ENCODE assay signal across 17 mouse cellular contexts in the genomic region with DNA sequence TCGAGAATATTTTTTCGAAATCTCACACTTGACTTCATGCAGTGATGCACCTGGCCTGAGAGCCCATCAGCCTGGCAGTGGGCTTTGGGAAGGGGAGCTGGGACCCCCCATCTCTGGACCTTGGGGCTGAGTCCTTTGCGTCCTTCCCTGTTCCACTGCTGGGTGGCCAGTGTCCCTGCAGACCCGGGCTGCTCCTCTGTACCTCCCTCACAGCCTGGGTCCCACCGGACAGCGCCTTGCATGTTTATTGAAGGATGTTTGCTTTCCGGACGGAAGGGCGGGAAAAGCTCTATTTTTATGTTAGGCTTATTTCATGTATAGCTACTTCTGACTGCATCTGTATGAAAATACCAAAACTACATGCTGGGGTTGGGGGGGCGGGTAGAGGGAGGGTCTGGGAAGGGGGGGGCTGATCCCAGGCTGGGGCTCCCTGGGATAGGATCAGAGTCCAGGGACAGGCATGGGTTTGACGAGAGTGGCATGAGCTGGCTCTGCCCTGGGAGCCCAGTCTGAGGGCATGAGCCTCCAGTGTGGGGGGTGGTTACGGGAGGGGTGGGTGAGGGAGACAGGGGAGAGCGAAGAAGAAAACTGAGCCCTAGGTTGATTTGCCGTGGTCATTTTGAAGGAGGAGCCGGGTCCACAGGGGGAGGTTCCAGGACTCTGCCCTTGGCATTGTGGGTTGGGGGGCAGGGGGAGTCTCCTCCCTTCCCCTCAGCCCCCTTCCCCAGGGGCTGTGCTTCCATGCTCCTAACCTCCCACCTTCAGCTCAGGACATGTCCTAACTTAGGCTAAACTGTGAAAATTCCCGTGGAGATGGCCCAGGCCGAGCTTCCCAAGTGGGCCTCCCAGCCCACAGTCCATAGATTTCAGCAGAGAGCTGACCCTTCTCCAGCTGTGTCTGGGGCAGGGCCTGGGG. TPM values are rescaled to one million over a fixed set of nuclear protein-coding genes. Genes with fewer than 3 reads are reported as not detected.
DNase-seq lines count a peak whose midpoint lies in the region; ATAC-seq and TF ChIP-seq lines count a peak whose summit lies in the region.
"Had no signal": no experiment of that assay in that cellular context is flagged by ENCODE, and none has a peak within 500 bp of the region (broad histone marks: within the 10 kb centered on the region; RNA-seq: fewer than 3 reads in every experiment).

No protein-coding gene starts in this region.

- intact Hi-C loops in heart, postnatal 14 days (cut with DNase I), result no loop called here

- peaks cover 13% of the 10 kb centered on the region for H3K4me1 ChIP-seq in heart, embryonic 11.5 days (ENCODE audit: control insufficient read depth, insufficient read depth, low read length)
- H3K4me1 ChIP-seq in kidney, postnatal 0 days (replicated peaks; ENCODE audit: insufficient read depth, low read length), result peaks cover 3% of the 10 kb centered on the region; the same call in 1 of the 2 replicates
- peaks cover 9% of the 10 kb centered on the region; the same call in 1 of the 2 replicates for H3K4me1 ChIP-seq in kidney, embryonic 14.5 days (ENCODE audit: control insufficient read depth, insufficient read depth, low read length)
- H3K4me1 ChIP-seq in cortical plate, adult 2 months (ENCODE audit: control insufficient read depth, insufficient read depth, low read length), result peaks cover 7% of the 10 kb centered on the region; the same call in 1 of the 2 replicates
- peaks cover 8% of the 10 kb centered on the region; the same call in 1 of the 2 replicates for H3K4me1 ChIP-seq in lung, embryonic 16.5 days (replicated peaks; ENCODE audit: control insufficient read depth, insufficient read depth, low read length)
- H3K4me1 ChIP-seq: embryonic facial prominence, embryonic 15.5 days; forebrain, embryonic 15.5 days; liver, embryonic 15.5 days had no signal

- peak overlapping the region; percentile 2; the same call in 1 of the 2 replicates for H3K9ac ChIP-seq in heart, embryonic 11.5 days (ENCODE audit: low read depth, low read length)
- H3K9ac ChIP-seq in kidney, postnatal 0 days (ENCODE audit: low read depth, low read length), result no peak overlapping the region
- no peak overlapping the region for H3K9ac ChIP-seq in kidney, embryonic 14.5 days (ENCODE audit: low read depth, low read length)
- H3K9ac ChIP-seq in lung, embryonic 16.5 days (ENCODE audit: low read length), result no peak overlapping the region
- H3K9ac ChIP-seq: embryonic facial prominence, embryonic 15.5 days; forebrain, embryonic 15.5 days; limb, embryonic 13.5 days; liver, embryonic 15.5 days; stomach, embryonic 15.5 days had no signal

- no peak for DNase-seq in heart, postnatal 14 days
- DNase-seq in kidney, postnatal 0 days (ENCODE audit: low spot score), result peak; percentile 49
- no peak for DNase-seq in right cerebral cortex, postnatal 25 days
- DNase-seq: adrenal gland, adult 8-10 months; gastrocnemius, postnatal 14 days; spleen, adult 18-20 months had no signal

- H3K27ac ChIP-seq in heart, embryonic 11.5 days (ENCODE audit: low read depth, low read length), result no peak overlapping the region
- H3K27ac ChIP-seq in kidney, postnatal 0 days, result peak overlapping the region; percentile 25; the same call in 1 of the 2 replicates
- no peak overlapping the region for H3K27ac ChIP-seq in kidney, embryonic 14.5 days (ENCODE audit: low read depth, low read length)
- peak overlapping the region; percentile 41; the same call in 1 of the 2 replicates for H3K27ac ChIP-seq in cortical plate, adult 2 months (ENCODE audit: insufficient read depth, low read length)
- 0 out of 2 replicates have a peak overlapping the region, but pooled peaks have one; percentile 18 for H3K27ac ChIP-seq in lung, embryonic 16.5 days (ENCODE audit: low read length)
- H3K27ac ChIP-seq: embryonic facial prominence, embryonic 15.5 days; forebrain, embryonic 15.5 days; limb, embryonic 13.5 days; liver, embryonic 15.5 days; stomach, embryonic 15.5 days had no signal

- H3K4me3 ChIP-seq in heart, embryonic 11.5 days (ENCODE audit: low read depth, low read length), result no peak overlapping the region
- H3K4me3 ChIP-seq in kidney, postnatal 0 days (replicated peaks; ENCODE audit: low read depth, low read length), result no peak overlapping the region
- no peak overlapping the region for H3K4me3 ChIP-seq in kidney, embryonic 14.5 days (ENCODE audit: low read length)
- H3K4me3 ChIP-seq in cortical plate, adult 2 months (ENCODE audit: insufficient read depth, low read length), result no peak overlapping the region
- no peak overlapping the region for H3K4me3 ChIP-seq in lung, embryonic 16.5 days (ENCODE audit: low read length)
- H3K4me3 ChIP-seq: embryonic facial prominence, embryonic 15.5 days; forebrain, embryonic 15.5 days; limb, embryonic 13.5 days; liver, embryonic 15.5 days; myocyte; stomach, embryonic 15.5 days had no signal

- no peak overlapping the region for H3K4me2 ChIP-seq in heart, embryonic 11.5 days
- H3K4me2 ChIP-seq in kidney, postnatal 0 days (ENCODE audit: low read length), result no peak overlapping the region
- no peak overlapping the region for H3K4me2 ChIP-seq in kidney, embryonic 14.5 days (replicated peaks; ENCODE audit: low read depth, low read length)
- no peak overlapping the region for H3K4me2 ChIP-seq in lung, embryonic 16.5 days (ENCODE audit: low read depth, low read length)
- H3K4me2 ChIP-seq: embryonic facial prominence, embryonic 15.5 days; forebrain, embryonic 15.5 days; limb, embryonic 13.5 days; liver, embryonic 15.5 days; stomach, embryonic 15.5 days had no signal

- 55% methylated on average over 17 of the region's 17 CpGs for WGBS in heart, embryonic 11.5 days (ENCODE audit: insufficient replicate concordance)
- 38% methylated on average over 17 of the region's 17 CpGs for WGBS in kidney, postnatal 0 days
- 54% methylated on average over 17 of the region's 17 CpGs for WGBS in kidney, embryonic 14.5 days
- 38% methylated on average over 17 of the region's 17 CpGs for WGBS in lung, embryonic 16.5 days

- no peak for TF ChIP-seq POLR2A in cortical plate, adult 2 months (IDR thresholded peaks at IDR 0.05; ENCODE audit: extremely low read depth, insufficient read depth, low read length)

- no peak for ATAC-seq in heart, embryonic 11.5 days (replicated peaks; ENCODE audit: insufficient number of reproducible peaks, low FRiP score, low TSS enrichment)
- ATAC-seq in kidney, postnatal 0 days (replicated peaks; ENCODE audit: low FRiP score, low read depth), result no peak
- ATAC-seq in kidney, embryonic 14.5 days (ENCODE audit: low FRiP score, low TSS enrichment), result no peak
- ATAC-seq in lung, embryonic 16.5 days (ENCODE audit: low read depth), result peak; percentile 39; the same call in 1 of the 2 replicates
- ATAC-seq: forebrain, embryonic 15.5 days had no signal

- H3K9me3 ChIP-seq in heart, embryonic 11.5 days (replicated peaks; ENCODE audit: control insufficient read depth, low read length), result no peaks in the 10 kb centered on the region
- no peaks in the 10 kb centered on the region for H3K9me3 ChIP-seq in kidney, postnatal 0 days (replicated peaks; ENCODE audit: low read length)
- no peaks in the 10 kb centered on the region for H3K9me3 ChIP-seq in kidney, embryonic 14.5 days (ENCODE audit: control insufficient read depth, low read length)
- H3K9me3 ChIP-seq in lung, embryonic 16.5 days (ENCODE audit: control insufficient read depth, low read length), result no peaks in the 10 kb centered on the region
- H3K9me3 ChIP-seq: embryonic facial prominence, embryonic 15.5 days; forebrain, embryonic 15.5 days; limb, embryonic 13.5 days; liver, embryonic 15.5 days; stomach, embryonic 15.5 days had no signal

- no peaks in the 10 kb centered on the region for H3K36me3 ChIP-seq in heart, embryonic 11.5 days (ENCODE audit: control insufficient read depth, insufficient read depth, low read length)
- H3K36me3 ChIP-seq in kidney, postnatal 0 days (ENCODE audit: insufficient read depth, low read length), result no peaks in the 10 kb centered on the region
- H3K36me3 ChIP-seq in kidney, embryonic 14.5 days (ENCODE audit: control insufficient read depth, insufficient read depth, low read length), result no peaks in the 10 kb centered on the region
- no peaks in the 10 kb centered on the region for H3K36me3 ChIP-seq in lung, embryonic 16.5 days (ENCODE audit: control insufficient read depth, insufficient read depth, low read length)
- H3K36me3 ChIP-seq: embryonic facial prominence, embryonic 15.5 days; limb, embryonic 13.5 days; liver, embryonic 15.5 days; stomach, embryonic 15.5 days had no signal

- TF ChIP-seq CTCF in kidney, postnatal 0 days (IDR thresholded peaks at IDR 0.05; ENCODE audit: low read depth), result no peak
- no peak for TF ChIP-seq CTCF in cortical plate, adult 2 months (IDR thresholded peaks at IDR 0.05; ENCODE audit: extremely low read depth, insufficient read depth, low read length)

- no peaks in the 10 kb centered on the region for H3K27me3 ChIP-seq in heart, embryonic 11.5 days (ENCODE audit: control insufficient read depth, insufficient read depth, low read length)
- H3K27me3 ChIP-seq in kidney, postnatal 0 days (ENCODE audit: insufficient read depth, low read length), result no peaks in the 10 kb centered on the region
- H3K27me3 ChIP-seq in kidney, embryonic 14.5 days (ENCODE audit: control insufficient read depth, insufficient read depth, low read length), result no peaks in the 10 kb centered on the region
- no peaks in the 10 kb centered on the region for H3K27me3 ChIP-seq in lung, embryonic 16.5 days (ENCODE audit: control insufficient read depth, insufficient read depth, low read depth, low read length)
- H3K27me3 ChIP-seq: embryonic facial prominence, embryonic 15.5 days; forebrain, embryonic 15.5 days; limb, embryonic 13.5 days; liver, embryonic 15.5 days; stomach, embryonic 15.5 days had no signal

RNA-seq across cellular contexts. Expression of a gene that starts 22.2 kb away (rescaled TPM):
- polyA plus RNA-seq in heart, embryonic 11.5 days (2014; fragmentation: Nextera tagmentation; extraction: Ambion mirVana), result 0.17 and 0.18 TPM in 2 replicates
- 10 to 100 TPM; 38.9 to 43.7 TPM for total RNA-seq in heart, postnatal 14 days (2021)
- polyA plus RNA-seq in kidney, postnatal 0 days (2015; fragmentation: Nextera tagmentation; extraction: Ambion mirVana), result 0.46 and 0.80 TPM in 2 replicates
- 0.93 TPM in 2 replicates for polyA plus RNA-seq in kidney, embryonic 14.5 days (2014; fragmentation: Nextera tagmentation; extraction: Ambion mirVana)
- polyA plus RNA-seq in cortical plate, adult 2 months (2012; rRNA removed), result 147 and 154 TPM in 2 replicates
- polyA plus RNA-seq in lung, embryonic 16.5 days (2015; fragmentation: Nextera tagmentation; extraction: Ambion mirVana), result 0.74 and 0.93 TPM in 2 replicates
- total RNA-seq: MEL had no signal
- polyA plus RNA-seq: liver, embryonic 15.5 days had no signal

RNA-seq across cellular contexts. Expression of a gene that starts 44.1 kb away (rescaled TPM):
- polyA plus RNA-seq in heart, embryonic 11.5 days (2014; fragmentation: Nextera tagmentation; extraction: Ambion mirVana), result not detected in 2 replicates
- total RNA-seq in heart, postnatal 14 days (2021), result under 1 TPM; 0.17 to 0.63 TPM
- 0.31 and 0.64 TPM in 2 replicates for polyA plus RNA-seq in kidney, postnatal 0 days (2015; fragmentation: Nextera tagmentation; extraction: Ambion mirVana)
- 0.47 and 0.87 TPM in 2 replicates for polyA plus RNA-seq in kidney, embryonic 14.5 days (2014; fragmentation: Nextera tagmentation; extraction: Ambion mirVana)
- 8.3 and 9.0 TPM in 2 replicates for polyA plus RNA-seq in cortical plate, adult 2 months (2012; rRNA removed)
- 0.58 and 0.74 TPM in 2 replicates for polyA plus RNA-seq in lung, embryonic 16.5 days (2015; fragmentation: Nextera tagmentation; extraction: Ambion mirVana)
- total RNA-seq: MEL had no signal

RNA-seq across cellular contexts. Expression of a gene that starts 51.3 kb away (rescaled TPM):
- polyA plus RNA-seq in heart, embryonic 11.5 days (2014; fragmentation: Nextera tagmentation; extraction: Ambion mirVana), result 97.7 and 106 TPM in 2 replicates
- total RNA-seq in heart, postnatal 14 days (2021), result 10 to 100 TPM; 70.7 to 73.5 TPM
- 124 and 141 TPM in 2 replicates for polyA plus RNA-seq in kidney, postnatal 0 days (2015; fragmentation: Nextera tagmentation; extraction: Ambion mirVana)
- polyA plus RNA-seq in kidney, embryonic 14.5 days (2014; fragmentation: Nextera tagmentation; extraction: Ambion mirVana), result 106 and 108 TPM in 2 replicates
- 144 and 145 TPM in 2 replicates for polyA plus RNA-seq in cortical plate, adult 2 months (2012; rRNA removed)
- polyA plus RNA-seq in lung, embryonic 16.5 days (2015; fragmentation: Nextera tagmentation; extraction: Ambion mirVana), result 105 and 112 TPM in 2 replicates

Comparison
In these comparisons a context has a peak if more than half of its experiments do, and no peak if none do; other contexts are left out.
1. H3K27ac ChIP-seq: peak in kidney, postnatal 0 days (single experiment), cortical plate, adult 2 months (single experiment) and lung, embryonic 16.5 days (single experiment); none in heart, embryonic 11.5 days (single experiment) and kidney, embryonic 14.5 days (single experiment).
2. RNA of a gene that starts 22.2 kb away (polyA plus RNA-seq): 147 to 154 TPM in cortical plate, adult 2 months; 0.93 TPM in kidney, embryonic 14.5 days, 0.46 to 0.80 TPM in kidney, postnatal 0 days, 0.74 to 0.93 TPM in lung, embryonic 16.5 days and 0.17 to 0.18 TPM in heart, embryonic 11.5 days; every median in the first group is over 10 times any median in the second.